Mouse (Mus musculus): ENCODE measurements around the gene Gpc6.

- TF ChIP-seq POLR2A (IDR thresholded peaks at IDR 0.05; ENCODE audit: insufficient read depth, low read depth, low read length), result no peak
- TF ChIP-seq CTCF (IDR thresholded peaks at IDR 0.05; ENCODE audit: insufficient read depth, low read depth, low read length), result no peak
These were observed 1014.4 kb downstream of the Gpc6 start for GRCm38 (mm10) chr14:117939471-117939870.

Data from olfactory bulb, adult 2 months (tissue).